Mouse (Mus musculus) CH12.LX (cell line): ENCODE data around the gene Ntm. TPM values are rescaled to one million over a fixed set of nuclear protein-coding genes. Genes with fewer than 3 reads are reported as not detected.

Experiments used
- DNase-seq: peaks from one replicate; pipeline ENCODE4 v3.0.0-alpha.2; 2013; ENCODE audit errors: extremely low read depth
- H3K27ac ChIP-seq: 2 replicates; pipeline ENCODE4 v1.5.1; 2012; ENCODE audit warnings: low read depth, mild to moderate bottlenecking, control low read depth, moderate library complexity; ENCODE audit not compliant: insufficient read depth
- H3K27me3 ChIP-seq: replicated peaks from 2 replicates; pipeline ENCODE3; 2012; ENCODE audit warnings: inconsistent platforms
- H3K36me3 ChIP-seq, 2 experiments: replicated peaks in 1 of 2; 2 replicates each; pipeline versions ENCODE3 to v1.6.1; 2012; ENCODE audit warnings: inconsistent platforms in 1 of 2, low read length in 1 of 2, mild to moderate bottlenecking in 1 of 2, mixed read lengths in 1 of 2, moderate library complexity in 1 of 2; ENCODE audit not compliant: control insufficient read depth in 1 of 2, insufficient read depth in 1 of 2
- H3K4me1 ChIP-seq, 2 experiments: 2 replicates each; pipeline ENCODE4 v1.6.1; 2012; ENCODE audit warnings: inconsistent platforms in 1 of 2, moderate library complexity in 1 of 2; ENCODE audit not compliant: insufficient read depth in 2 of 2, control insufficient read depth in 1 of 2
- H3K4me2 ChIP-seq: 2 replicates; pipeline ENCODE4 v1.6.1; 2012; ENCODE audit warnings: low read depth, mild to moderate bottlenecking, control low read depth; ENCODE audit not compliant: poor library complexity, insufficient read depth, severe bottlenecking
- H3K4me3 ChIP-seq, 3 experiments: fragments of 150-350 bp in 1 of 3; sonication (generic) in 1 of 3; replicated peaks in 1 of 3; 2 replicates each; pipeline versions ENCODE3 to v1.5.1; 2011 to 2012; ENCODE audit warnings: low read depth in 2 of 3, low read length in 2 of 3, mild to moderate bottlenecking in 2 of 3, moderate library complexity in 2 of 3, control low read depth in 1 of 3, improper control_type of control experiment in 1 of 3, inconsistent platforms in 1 of 3, mixed read lengths in 1 of 3; ENCODE audit not compliant: poor library complexity in 1 of 3
- H3K79me2 ChIP-seq: replicated peaks from 2 replicates; pipeline ENCODE4 v1.6.1; 2012; ENCODE audit warnings: mild to moderate bottlenecking, moderate library complexity; ENCODE audit not compliant: control insufficient read depth, poor library complexity, insufficient read depth, severe bottlenecking; ENCODE audit errors: extremely low read depth
- H3K9ac ChIP-seq: 2 replicates; pipeline ENCODE4 v1.6.1; 2012; ENCODE audit warnings: low read depth, mild to moderate bottlenecking, control low read depth, moderate library complexity; ENCODE audit not compliant: insufficient read depth
- H3K9me3 ChIP-seq: replicated peaks from 2 replicates; pipeline ENCODE3; 2012; ENCODE audit warnings: low read length, inconsistent platforms, mixed read lengths
- BHLHE40 ChIP-seq: IDR thresholded peaks from 2 replicates; pipeline ENCODE4 v1.6.1; 2011; ENCODE audit warnings: mild to moderate bottlenecking, low read depth, low read length, improper control_type of control experiment
- CHD1 ChIP-seq: IDR thresholded peaks from 2 replicates; pipeline ENCODE4 v1.6.1; 2012; ENCODE audit warnings: low read depth, low read length, improper control_type of control experiment, inconsistent platforms
- CHD2 ChIP-seq: IDR thresholded peaks from 2 replicates; pipeline ENCODE4 v1.6.1; 2011; ENCODE audit warnings: low read length, improper control_type of control experiment
- CTCF ChIP-seq, 2 experiments: IDR thresholded peaks in 1 of 2; conservative IDR thresholded peaks in 1 of 2; 2 replicates each; pipeline ENCODE4 v1.5.1; 2011 to 2012; ENCODE audit warnings: low read depth in 2 of 2, low read length in 2 of 2, improper control_type of control experiment in 1 of 2, inconsistent platforms in 1 of 2, mild to moderate bottlenecking in 1 of 2, moderate library complexity in 1 of 2
- E2F4 ChIP-seq: IDR thresholded peaks from 2 replicates; pipeline ENCODE4 v1.6.1; 2011; ENCODE audit warnings: low read depth, low read length, improper control_type of control experiment; ENCODE audit not compliant: insufficient replicate concordance
- GABPA ChIP-seq: IDR thresholded peaks from 2 replicates; pipeline ENCODE4 v1.6.1; 2012; ENCODE audit warnings: low read depth, low read length, improper control_type of control experiment, inconsistent platforms; ENCODE audit not compliant: insufficient replicate concordance
- IRF4 ChIP-seq: IDR thresholded peaks from 2 replicates; pipeline ENCODE4 v1.6.1; 2014; ENCODE audit warnings: low read depth, mild to moderate bottlenecking, inconsistent platforms, low read length, improper control_type of control experiment
- MAX ChIP-seq: IDR thresholded peaks from 2 replicates; pipeline ENCODE4 v1.6.1; 2011; ENCODE audit warnings: low read length, improper control_type of control experiment
- MYC ChIP-seq: IDR thresholded peaks from 2 replicates; pipeline ENCODE4 v1.6.1; 2011; ENCODE audit warnings: low read depth, mild to moderate bottlenecking, improper control_type of control experiment, low read length
- PAX5 ChIP-seq: IDR thresholded peaks from 2 replicates; pipeline ENCODE4 v1.6.1; 2012; ENCODE audit warnings: low read length, inconsistent platforms, mixed read lengths
- POLR2A ChIP-seq: IDR thresholded peaks from 2 replicates; pipeline ENCODE4 v1.6.1; 2011; ENCODE audit warnings: low read depth, mild to moderate bottlenecking, improper control_type of control experiment, low read length
- RCOR1 ChIP-seq: conservative IDR thresholded peaks from 2 replicates; pipeline ENCODE4 v1.6.1; 2012; ENCODE audit warnings: low read depth, mild to moderate bottlenecking, inconsistent platforms, low read length, improper control_type of control experiment
- SIN3A ChIP-seq: IDR thresholded peaks from 2 replicates; pipeline ENCODE4 v1.6.1; 2012; ENCODE audit warnings: low read length, improper control_type of control experiment, inconsistent platforms
- TCF12 ChIP-seq: IDR thresholded peaks from 2 replicates; pipeline ENCODE4 v1.6.1; 2014; ENCODE audit warnings: low read depth, mild to moderate bottlenecking, inconsistent platforms, low read length, improper control_type of control experiment
- UBTF ChIP-seq: IDR thresholded peaks from 2 replicates; pipeline ENCODE4 v1.6.1; 2012; ENCODE audit warnings: low read depth, mild to moderate bottlenecking, inconsistent platforms, low read length, improper control_type of control experiment, moderate library complexity
- USF2 ChIP-seq: conservative IDR thresholded peaks from 2 replicates; pipeline ENCODE4 v1.6.1; 2011; ENCODE audit warnings: low read depth, low read length, improper control_type of control experiment
- ZKSCAN1 ChIP-seq: IDR thresholded peaks from 2 replicates; pipeline ENCODE4 v1.6.1; 2012; ENCODE audit warnings: low read depth, inconsistent platforms, low read length, improper control_type of control experiment, borderline replicate concordance
- ZMIZ1 ChIP-seq: IDR thresholded peaks from 2 replicates; pipeline ENCODE4 v1.6.1; 2012; ENCODE audit warnings: low read depth, mild to moderate bottlenecking, inconsistent platforms, low read length, improper control_type of control experiment
- dilution Hi-C: fragments of 300-500 bp; cut with MboI; formaldehyde crosslinking; loops from 2 replicates; pipeline ENCODE4 v1.14.3; 2020; ENCODE audit warnings: low sequenced_read_pairs; ENCODE audit not compliant: extremely low pct_unique_long_range_greater_than_20kb, extremely low pct_ligation_motif_present
- in situ Hi-C: fragments of 300-500 bp; cut with MboI; formaldehyde crosslinking; loops from 3 replicates; pipeline ENCODE4 v1.14.3; 2019; ENCODE audit warnings: low sequenced_read_pairs, low pct_ligation_motif_present, low pct_unique_long_range_greater_than_20kb, mixed read lengths
- polyA plus RNA-seq: library from polyadenylated mRNA; unstranded; fragments of >175 nt; gene quantifications from 2 replicates; pipeline ENCODE4 v1.2.1, GENCODE M21; 2012; ENCODE audit warnings: low read depth; ENCODE audit not compliant: insufficient read length
- total RNA-seq, 2 experiments: library from RNA; depleted of rRNA; stranded (reverse); fragments of 300-350 nt in 1 of 2; fragments of >200 nt in 1 of 2; gene quantifications; 2 replicates each; pipeline ENCODE4 v1.2.3; 2012 to 2014

Gene Ntm
- total and polyA plus RNA-seq, 3 experiments, result not detected

- Histone ChIP-seq H3K9me3 (peaks cover 65% of the 10 kb centered on the region), H3K79me2 (no peaks in the 10 kb centered on the region), H3K36me3 (no peaks in the 10 kb centered on the region)
- in situ Hi-C loops, result no loop called here
- no peak for TF ChIP-seq UBTF
- TF ChIP-seq PAX5, result no peak
- no peak for TF ChIP-seq USF2
- no peak for TF ChIP-seq MYC
- TF ChIP-seq IRF4, result no peak
- TF ChIP-seq CHD2, result no peak
- TF ChIP-seq MAX, result no peak
- no peak for TF ChIP-seq TCF12
- no peak for TF ChIP-seq SIN3A
- no peak for TF ChIP-seq ZMIZ1
- no peak for TF ChIP-seq ZKSCAN1
- no peak for TF ChIP-seq CTCF (conservative IDR thresholded peaks at IDR 0.05 in 1 of 2, IDR thresholded peaks at IDR 0.05 in 1 of 2; ENCODE audit: low read depth in 2 of 2, low read length in 2 of 2)
- TF ChIP-seq E2F4, result no peak
- TF ChIP-seq, all 38 proteins: peak for 0
- no peak overlapping the region for H3K27ac ChIP-seq
- H3K4me1 ChIP-seq, result no peaks in the 10 kb centered on the region
- H3K27me3 ChIP-seq, result no peaks in the 10 kb centered on the region
- DNase-seq, result no peak
- H3K9ac ChIP-seq, result no peak overlapping the region
- dilution Hi-C loops, result no loop called here
- H3K4me2 ChIP-seq, result no peak overlapping the region
- H3K4me3 ChIP-seq, result no peak overlapping the region
Measured at GRCm38 (mm10) chr9:29514588-29515356, 448.2 kb downstream of the Ntm start.

DNA sequence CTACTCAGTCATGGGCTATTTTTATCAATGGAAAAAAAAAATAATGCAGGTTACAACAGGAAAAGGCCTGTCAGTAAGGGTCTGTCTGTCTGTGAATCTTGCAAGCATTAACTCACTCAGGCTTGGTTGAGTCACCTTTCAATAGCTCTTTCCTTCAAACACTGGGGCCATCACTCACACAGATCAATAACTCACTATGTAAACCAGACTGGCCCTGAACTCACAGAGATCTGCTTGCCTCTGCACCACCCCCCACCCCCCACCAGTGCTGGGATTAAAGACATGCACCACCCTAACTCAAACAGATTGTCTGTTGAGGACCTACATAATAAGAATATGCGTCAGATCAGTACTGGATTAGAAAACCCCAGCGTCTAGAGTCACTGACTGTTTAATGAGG is 466.9 kb downstream of the Ntm start:
- Histone ChIP-seq H3K4me3 (no peak overlapping the region), H3K79me2 (no peaks in the 10 kb centered on the region), H3K9ac (no peak overlapping the region), H3K27me3 (no peaks in the 10 kb centered on the region), H3K9me3 (peaks cover 52% of the 10 kb centered on the region), H3K4me1 (no peaks in the 10 kb centered on the region), H3K36me3 (no peaks in the 10 kb centered on the region), H3K27ac (no peak overlapping the region), H3K4me2 (no peak overlapping the region)
- dilution Hi-C loops, result no loop called here
- no peak for DNase-seq
- in situ Hi-C loops, result no loop called here
- no peak for TF ChIP-seq BHLHE40
- TF ChIP-seq TCF12, result no peak
- TF ChIP-seq GABPA, result no peak
- TF ChIP-seq MYC, result no peak
- no peak for TF ChIP-seq SIN3A
- no peak for TF ChIP-seq RCOR1
- no peak for TF ChIP-seq UBTF
- no peak for TF ChIP-seq CHD1
- no peak for TF ChIP-seq ZKSCAN1
- TF ChIP-seq POLR2A, result no peak
